Mouse (Mus musculus): ENCODE measurements around the gene Prune1. TPM values are rescaled to one million over a fixed set of nuclear protein-coding genes. Genes with fewer than 3 reads are reported as not detected.

The Prune1 gene
- polyA plus RNA-seq, 1 experiment from 2014 or later = 29.8 TPM

- no peak for ATAC-seq (ENCODE audit: insufficient number of reproducible peaks, insufficient read depth, low FRiP score, low read depth)
- Histone ChIP-seq H3K9me3 (ENCODE audit: control insufficient read depth, low read length) (no peaks in the 10 kb centered on the region), H3K27ac (replicated peaks in 1 of 2; ENCODE audit: control insufficient read depth in 1 of 2, insufficient read depth in 1 of 2, low read depth in 2 of 2, low read length in 2 of 2) (peak overlapping the region in 1 of 2 experiments; percentile 51; a peak in 2 of 4 replicates), H3K27me3 (ENCODE audit: control insufficient read depth, insufficient read depth, low read length) (no peaks in the 10 kb centered on the region), H3K36me3 (ENCODE audit: control insufficient read depth, insufficient read depth, low read length) (peaks cover 45% of the 10 kb centered on the region), H3K4me1 (ENCODE audit: control insufficient read depth in 2 of 2, insufficient read depth in 2 of 2, low read length in 2 of 2) (peaks cover 29 to 35% of the 10 kb centered on the region in 2 experiments), H3K4me3 (ENCODE audit: control insufficient read depth in 1 of 2, insufficient read depth in 1 of 2, low read depth in 1 of 2, low read length in 2 of 2) (no peak overlapping the region), H3K4me2 (ENCODE audit: low read length) (no peak overlapping the region; the same call in 1 of the 2 replicates), H3K9ac (ENCODE audit: low read length) (peak overlapping the region; percentile 2; the same call in 1 of the 2 replicates)
- WGBS = 50% methylated on average over 2 of the region's 2 CpGs
These were observed 37.2 kb upstream of the Prune1 start for GRCm38 (mm10) chr3:95319110-95319509.

GRCm38 (mm10) chr3:95318548-95318947, 36.7 kb upstream of the Prune1 start:
- H3K27ac ChIP-seq (replicated peaks in 1 of 2; ENCODE audit: control insufficient read depth in 1 of 2, insufficient read depth in 1 of 2, low read depth in 2 of 2, low read length in 2 of 2) = peak overlapping the region; percentile 74 to 82
- H3K36me3 ChIP-seq (ENCODE audit: control insufficient read depth, insufficient read depth, low read length) = peaks cover 39% of the 10 kb centered on the region
- H3K4me3 ChIP-seq (ENCODE audit: control insufficient read depth in 1 of 2, insufficient read depth in 1 of 2, low read depth in 1 of 2, low read length in 2 of 2) = no peak overlapping the region
- no peak for ATAC-seq (ENCODE audit: insufficient number of reproducible peaks, insufficient read depth, low FRiP score, low read depth)
- peak overlapping the region; percentile 9; the same call in 1 of the 2 replicates for H3K4me2 ChIP-seq (ENCODE audit: low read length)
- no peaks in the 10 kb centered on the region for H3K27me3 ChIP-seq (ENCODE audit: control insufficient read depth, insufficient read depth, low read length)
- H3K9ac ChIP-seq (ENCODE audit: low read length) = peak overlapping the region; percentile 2
- peaks cover 29 to 35% of the 10 kb centered on the region in 2 experiments for H3K4me1 ChIP-seq (ENCODE audit: control insufficient read depth in 2 of 2, insufficient read depth in 2 of 2, low read length in 2 of 2)
- H3K9me3 ChIP-seq (ENCODE audit: control insufficient read depth, low read length) = no peaks in the 10 kb centered on the region
- WGBS = 16% methylated on average over 6 of the region's 6 CpGs

- ATAC-seq (ENCODE audit: insufficient number of reproducible peaks, insufficient read depth, low FRiP score, low read depth) = no peak
- Histone ChIP-seq H3K27ac (replicated peaks in 1 of 2; ENCODE audit: control insufficient read depth in 1 of 2, insufficient read depth in 1 of 2, low read depth in 2 of 2, low read length in 2 of 2) (peak overlapping the region; percentile 76 to 82), H3K4me1 (ENCODE audit: control insufficient read depth in 2 of 2, insufficient read depth in 2 of 2, low read length in 2 of 2) (peaks cover 29 to 35% of the 10 kb centered on the region in 2 experiments), H3K9me3 (ENCODE audit: control insufficient read depth, low read length) (no peaks in the 10 kb centered on the region), H3K4me3 (ENCODE audit: control insufficient read depth in 1 of 2, insufficient read depth in 1 of 2, low read depth in 1 of 2, low read length in 2 of 2) (peak overlapping the region; percentile 8 to 9; a peak in 2 of 4 replicates), H3K27me3 (ENCODE audit: control insufficient read depth, insufficient read depth, low read length) (no peaks in the 10 kb centered on the region), H3K4me2 (ENCODE audit: low read length) (peak overlapping the region; percentile 88), H3K36me3 (ENCODE audit: control insufficient read depth, insufficient read depth, low read length) (peaks cover 29% of the 10 kb centered on the region), H3K9ac (ENCODE audit: low read length) (peak overlapping the region; percentile 42)
- 10% methylated on average over 12 of the region's 12 CpGs for WGBS
These were observed 35.7 kb upstream of the Prune1 start for GRCm38 (mm10) chr3:95317414-95318080.

- H3K27ac ChIP-seq (replicated peaks in 1 of 2; ENCODE audit: control insufficient read depth in 1 of 2, insufficient read depth in 1 of 2, low read depth in 2 of 2, low read length in 2 of 2) = peak overlapping the region; percentile 89 to 95
- no peaks in the 10 kb centered on the region for H3K27me3 ChIP-seq (ENCODE audit: control insufficient read depth, insufficient read depth, low read length)
- no peak; the same call in 1 of the 2 replicates for ATAC-seq (ENCODE audit: insufficient number of reproducible peaks, insufficient read depth, low FRiP score, low read depth)
- H3K4me2 ChIP-seq (ENCODE audit: low read length) = peak overlapping the region; percentile 88
- peaks cover 29 to 35% of the 10 kb centered on the region in 2 experiments for H3K4me1 ChIP-seq (ENCODE audit: control insufficient read depth in 2 of 2, insufficient read depth in 2 of 2, low read length in 2 of 2)
- H3K36me3 ChIP-seq (ENCODE audit: control insufficient read depth, insufficient read depth, low read length) = peaks cover 14% of the 10 kb centered on the region
- H3K9me3 ChIP-seq (ENCODE audit: control insufficient read depth, low read length) = no peaks in the 10 kb centered on the region
- H3K4me3 ChIP-seq (ENCODE audit: control insufficient read depth in 1 of 2, insufficient read depth in 1 of 2, low read depth in 1 of 2, low read length in 2 of 2) = peak overlapping the region; percentile 81 to 96
- peak overlapping the region; percentile 99 for H3K9ac ChIP-seq (ENCODE audit: low read length)
- WGBS = 3% methylated on average over 9 of the region's 9 CpGs
These were observed 34.1 kb upstream of the Prune1 start for GRCm38 (mm10) chr3:95315844-95316550.

GRCm38 (mm10) chr3:95315094-95315843, 33.4 kb upstream of the Prune1 start:
- Histone ChIP-seq H3K9me3 (ENCODE audit: control insufficient read depth, low read length) (no peaks in the 10 kb centered on the region), H3K27ac (replicated peaks in 1 of 2; ENCODE audit: control insufficient read depth in 1 of 2, insufficient read depth in 1 of 2, low read depth in 2 of 2, low read length in 2 of 2) (peak overlapping the region; percentile 89 to 95), H3K4me1 (ENCODE audit: control insufficient read depth in 2 of 2, insufficient read depth in 2 of 2, low read length in 2 of 2) (peaks cover 29 to 35% of the 10 kb centered on the region in 2 experiments), H3K4me2 (ENCODE audit: low read length) (peak overlapping the region; percentile 88), H3K27me3 (ENCODE audit: control insufficient read depth, insufficient read depth, low read length) (no peaks in the 10 kb centered on the region), H3K36me3 (ENCODE audit: control insufficient read depth, insufficient read depth, low read length) (peaks cover 7% of the 10 kb centered on the region), H3K9ac (ENCODE audit: low read length) (peak overlapping the region; percentile 99), H3K4me3 (ENCODE audit: control insufficient read depth in 1 of 2, insufficient read depth in 1 of 2, low read depth in 1 of 2, low read length in 2 of 2) (peak overlapping the region; percentile 81 to 96)
- WGBS = under 1% methylated on average over 70 of the region's 71 CpGs
- peak; percentile 93 for ATAC-seq (ENCODE audit: insufficient number of reproducible peaks, insufficient read depth, low FRiP score, low read depth)

GRCm38 (mm10) chr3:95314486-95315093, 32.7 kb upstream of the Prune1 start, which contains the start of gene Cers2:
Cers2 (plus strand) TSS chr3:95314791.
- Histone ChIP-seq H3K27ac (replicated peaks in 1 of 2; ENCODE audit: control insufficient read depth in 1 of 2, insufficient read depth in 1 of 2, low read depth in 2 of 2, low read length in 2 of 2) (peak within 1 kb of the TSS; percentile 89 to 95), H3K27me3 (ENCODE audit: control insufficient read depth, insufficient read depth, low read length) (no peaks in the 10 kb centered on the region), H3K4me3 (ENCODE audit: control insufficient read depth in 1 of 2, insufficient read depth in 1 of 2, low read depth in 1 of 2, low read length in 2 of 2) (peak within 1 kb of the TSS; percentile 81 to 96), H3K4me1 (ENCODE audit: control insufficient read depth in 2 of 2, insufficient read depth in 2 of 2, low read length in 2 of 2) (peaks cover 29 to 35% of the 10 kb centered on the region in 2 experiments), H3K9me3 (ENCODE audit: control insufficient read depth, low read length) (no peaks in the 10 kb centered on the region), H3K4me2 (ENCODE audit: low read length) (peak within 1 kb of the TSS; percentile 88), H3K36me3 (ENCODE audit: control insufficient read depth, insufficient read depth, low read length) (no peaks in the 10 kb centered on the region), H3K9ac (ENCODE audit: low read length) (peak within 1 kb of the TSS; percentile 99)
- 3% methylated on average over 27 of the region's 27 CpGs for WGBS
- no peak for ATAC-seq (ENCODE audit: insufficient number of reproducible peaks, insufficient read depth, low FRiP score, low read depth)

GRCm38 (mm10) chr3:95314075-95314474, 32.2 kb upstream of the Prune1 start:
- Histone ChIP-seq H3K9ac (ENCODE audit: low read length) (peak overlapping the region; percentile 99), H3K27me3 (ENCODE audit: control insufficient read depth, insufficient read depth, low read length) (no peaks in the 10 kb centered on the region), H3K4me3 (ENCODE audit: control insufficient read depth in 1 of 2, insufficient read depth in 1 of 2, low read depth in 1 of 2, low read length in 2 of 2) (peak overlapping the region in 1 of 2 experiments; percentile 96; a peak in 3 of 4 replicates), H3K9me3 (ENCODE audit: control insufficient read depth, low read length) (no peaks in the 10 kb centered on the region), H3K4me1 (ENCODE audit: control insufficient read depth in 2 of 2, insufficient read depth in 2 of 2, low read length in 2 of 2) (peaks cover 27 to 32% of the 10 kb centered on the region in 2 experiments), H3K36me3 (ENCODE audit: control insufficient read depth, insufficient read depth, low read length) (no peaks in the 10 kb centered on the region), H3K4me2 (ENCODE audit: low read length) (peak overlapping the region; percentile 88), H3K27ac (replicated peaks in 1 of 2; ENCODE audit: control insufficient read depth in 1 of 2, insufficient read depth in 1 of 2, low read depth in 2 of 2, low read length in 2 of 2) (0 out of 4 replicates have a peak overlapping the region, but pooled peaks of 1 of the 2 experiments have one; percentile 95)
- 67% methylated on average over 6 of the region's 6 CpGs for WGBS
- no peak for ATAC-seq (ENCODE audit: insufficient number of reproducible peaks, insufficient read depth, low FRiP score, low read depth)
